ENCODE assay signal across 21 mouse cellular contexts in genomic region chr1:62340261-62340660, GRCm38 (mm10).
"Had no signal": no experiment of that assay in that cellular context is flagged by ENCODE, and none has a peak within 500 bp of the region (broad histone marks: within the 10 kb centered on the region; RNA-seq: fewer than 3 reads in every experiment).

No protein-coding gene starts in this region.

- DNase-seq: liver; liver, embryonic 13.5 days; liver, postnatal 0 days; midbrain, embryonic 14.5 days; retina, postnatal 1 day; right cerebral cortex, adult 18-20 months; right cerebral cortex, postnatal 25 days; right cerebral cortex, postnatal 4 days; spleen, adult 18-20 months; thymus, adult 18-20 months; thymus, postnatal 14 days; thymus, postnatal 36 days had no signal

- H3K27ac ChIP-seq: liver, embryonic 13.5 days; liver, embryonic 15.5 days; lung, embryonic 15.5 days; midbrain, embryonic 10.5 days; midbrain, embryonic 12.5 days; neural tube, embryonic 13.5 days; neural tube, embryonic 15.5 days had no signal

- H3K4me3 ChIP-seq: liver, embryonic 13.5 days; liver, embryonic 15.5 days; lung, embryonic 15.5 days; midbrain, embryonic 10.5 days; midbrain, embryonic 12.5 days; myocyte; neural tube, embryonic 13.5 days; neural tube, embryonic 15.5 days had no signal

- H3K4me2 ChIP-seq: liver, embryonic 11.5 days; liver, embryonic 13.5 days; liver, embryonic 15.5 days; lung, embryonic 15.5 days; midbrain, embryonic 12.5 days; neural tube, embryonic 13.5 days; neural tube, embryonic 15.5 days had no signal

- H3K36me3 ChIP-seq: liver, embryonic 13.5 days; liver, embryonic 15.5 days; lung, embryonic 15.5 days; midbrain, embryonic 10.5 days; midbrain, embryonic 12.5 days; neural tube, embryonic 13.5 days; neural tube, embryonic 15.5 days had no signal

- H3K9ac ChIP-seq: liver, embryonic 13.5 days; liver, embryonic 15.5 days; liver, postnatal 0 days; lung, embryonic 15.5 days; midbrain, embryonic 12.5 days; neural tube, embryonic 13.5 days; neural tube, embryonic 15.5 days had no signal

- ATAC-seq: liver, postnatal 0 days; midbrain, embryonic 16.5 days had no signal

- H3K4me1 ChIP-seq: liver, embryonic 13.5 days; liver, embryonic 15.5 days; lung, embryonic 15.5 days; midbrain, embryonic 12.5 days; neural tube, embryonic 13.5 days; neural tube, embryonic 15.5 days had no signal

- H3K9me3 ChIP-seq: liver, embryonic 13.5 days; liver, embryonic 15.5 days; lung, embryonic 15.5 days; midbrain, embryonic 10.5 days; midbrain, embryonic 12.5 days; neural tube, embryonic 13.5 days; neural tube, embryonic 15.5 days had no signal

- H3K27me3 ChIP-seq: liver, embryonic 13.5 days; liver, embryonic 15.5 days; lung, embryonic 15.5 days; midbrain, embryonic 12.5 days; neural tube, embryonic 13.5 days; neural tube, embryonic 15.5 days had no signal
